Mouse (Mus musculus): ENCODE measurements around the gene Nrxn1. TPM values are rescaled to one million over a fixed set of nuclear protein-coding genes. Genes with fewer than 3 reads are reported as not detected.

Nrxn1 gene
- total and polyA plus RNA-seq, 3 experiments: not detected

DNA sequence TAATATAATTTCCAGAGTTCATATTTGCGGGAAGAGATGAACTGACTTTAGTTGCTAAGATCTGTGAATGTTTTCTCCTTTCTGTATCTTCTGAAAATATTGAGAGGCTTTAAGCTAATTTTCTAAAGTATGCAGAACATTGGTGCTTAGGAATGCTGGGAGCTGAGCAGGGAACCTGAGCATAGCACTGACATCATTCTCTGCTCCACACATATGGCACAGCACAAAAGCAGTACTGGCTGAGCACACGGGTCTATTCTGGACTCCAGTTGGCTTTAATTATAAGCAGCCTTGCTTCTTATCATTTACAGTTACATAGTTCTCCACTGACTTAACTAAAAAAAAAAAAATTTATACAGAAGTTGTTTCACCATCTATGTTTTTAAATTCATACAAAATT, 641.5 kb downstream of the Nrxn1 start:
- Histone ChIP-seq H3K9me3 (replicated peaks; ENCODE audit: insufficient read depth, low read length) (no peaks in the 10 kb centered on the region), H3K79me2 (ENCODE audit: control insufficient read depth, insufficient read depth, low read length, poor library complexity) (no peaks in the 10 kb centered on the region), H3K27ac (ENCODE audit: control insufficient read depth, low read depth, low read length) (no peak overlapping the region), H3K4me3 (ENCODE audit: control insufficient read depth in 1 of 2, insufficient read depth in 1 of 2, low read depth in 2 of 2, low read length in 2 of 2) (no peak overlapping the region), H3K4me1 (ENCODE audit: control insufficient read depth in 1 of 2, insufficient read depth in 2 of 2, low read length in 2 of 2) (no peaks in the 10 kb centered on the region), H3K36me3 (ENCODE audit: control insufficient read depth in 1 of 2, insufficient read depth in 2 of 2, low read length in 2 of 2) (no peaks in the 10 kb centered on the region), H3K27me3 (ENCODE audit: control insufficient read depth in 1 of 2, insufficient read depth in 2 of 2, low read length in 2 of 2) (no peaks in the 10 kb centered on the region), H3K9ac (ENCODE audit: control insufficient read depth, low read depth, low read length, poor library complexity, severe bottlenecking) (no peak overlapping the region)
- no peak for DNase-seq (ENCODE audit: low read depth, low spot score)
- TF ChIP-seq TAL1 (IDR thresholded peaks at IDR 0.05; ENCODE audit: low read length) (no peak), CHD2 (IDR thresholded peaks at IDR 0.05; ENCODE audit: low read length) (no peak), MYC (IDR thresholded peaks at IDR 0.05; ENCODE audit: low read depth, low read length) (no peak), GATA1 (IDR thresholded peaks at IDR 0.05; ENCODE audit: low read depth, low read length) (no peak), MXI1 (IDR thresholded peaks at IDR 0.05; ENCODE audit: low read depth, low read length) (no peak), USF2 (IDR thresholded peaks at IDR 0.05; ENCODE audit: borderline replicate concordance in 1 of 2, insufficient read depth in 1 of 2, low read depth in 1 of 2, low read length in 2 of 2) (no peak), GABPA (IDR thresholded peaks at IDR 0.05; ENCODE audit: low read depth, low read length) (no peak), BHLHE40 (IDR thresholded peaks at IDR 0.05; ENCODE audit: borderline replicate concordance, low read depth, low read length) (no peak), UBTF (IDR thresholded peaks at IDR 0.05; ENCODE audit: borderline replicate concordance, insufficient read depth, low read depth, low read length) (no peak), CHD1 (IDR thresholded peaks at IDR 0.05; ENCODE audit: low read depth, low read length) (no peak), JUND (IDR thresholded peaks at IDR 0.05; ENCODE audit: low read depth, low read length) (no peak), NELFE (IDR thresholded peaks at IDR 0.05; ENCODE audit: low read depth, low read length) (no peak), SMC3 (IDR thresholded peaks at IDR 0.05; ENCODE audit: low read depth, low read length) (no peak)

DNA sequence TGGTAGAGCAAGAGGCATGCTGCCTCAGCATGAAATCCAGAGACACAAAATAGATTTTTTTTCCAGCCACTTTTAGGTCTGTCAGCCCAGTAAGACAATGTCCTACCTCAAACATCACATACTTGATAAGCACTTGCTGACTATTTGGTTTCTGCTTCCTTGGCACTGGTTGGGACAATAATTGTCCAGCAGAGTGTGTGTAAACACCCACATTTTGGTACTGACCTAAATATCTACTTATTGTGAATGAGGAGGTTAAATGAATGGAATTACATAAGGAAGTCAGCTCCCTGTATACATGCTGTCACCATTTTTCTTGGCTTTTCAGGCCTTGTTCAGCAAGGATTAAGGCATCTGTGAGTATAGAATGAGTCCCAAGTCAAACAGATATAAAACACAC, 649.8 kb downstream of the Nrxn1 start:
- Histone ChIP-seq H3K4me3 (ENCODE audit: control insufficient read depth in 1 of 2, insufficient read depth in 1 of 2, low read depth in 2 of 2, low read length in 2 of 2) (no peak overlapping the region), H3K36me3 (ENCODE audit: control insufficient read depth in 1 of 2, insufficient read depth in 2 of 2, low read length in 2 of 2) (no peaks in the 10 kb centered on the region), H3K27me3 (ENCODE audit: control insufficient read depth in 1 of 2, insufficient read depth in 2 of 2, low read length in 2 of 2) (no peaks in the 10 kb centered on the region), H3K9ac (ENCODE audit: control insufficient read depth, low read depth, low read length, poor library complexity, severe bottlenecking) (no peak overlapping the region), H3K27ac (ENCODE audit: control insufficient read depth, low read depth, low read length) (no peak overlapping the region), H3K4me1 (ENCODE audit: control insufficient read depth in 1 of 2, insufficient read depth in 2 of 2, low read length in 2 of 2) (no peaks in the 10 kb centered on the region), H3K79me2 (ENCODE audit: control insufficient read depth, insufficient read depth, low read length, poor library complexity) (no peaks in the 10 kb centered on the region), H3K9me3 (replicated peaks; ENCODE audit: insufficient read depth, low read length) (no peaks in the 10 kb centered on the region)
- no peak for TF ChIP-seq ZMIZ1 (IDR thresholded peaks at IDR 0.05; ENCODE audit: low read depth, low read length)
- TF ChIP-seq CHD1 (IDR thresholded peaks at IDR 0.05; ENCODE audit: low read depth, low read length): no peak
- TF ChIP-seq MAZ (IDR thresholded peaks at IDR 0.05; ENCODE audit: low read depth, low read length): no peak
- no peak for TF ChIP-seq ZKSCAN1 (IDR thresholded peaks at IDR 0.05; ENCODE audit: low read depth, low read length)
- no peak for TF ChIP-seq POLR2AphosphoS5 (IDR thresholded peaks at IDR 0.05; ENCODE audit: borderline replicate concordance, low read depth, low read length)
- no peak for TF ChIP-seq TAL1 (IDR thresholded peaks at IDR 0.05; ENCODE audit: low read length)
- no peak for TF ChIP-seq NELFE (IDR thresholded peaks at IDR 0.05; ENCODE audit: low read depth, low read length)
- no peak for TF ChIP-seq CTCF (IDR thresholded peaks at IDR 0.05 in 2 of 3, conservative IDR thresholded peaks at IDR 0.05 in 1 of 3; ENCODE audit: control insufficient read depth in 1 of 3, insufficient read depth in 1 of 3, low read depth in 2 of 3, low read length in 3 of 3, poor library complexity in 1 of 3, severe bottlenecking in 1 of 3)
- TF ChIP-seq MYC (IDR thresholded peaks at IDR 0.05; ENCODE audit: low read depth, low read length): no peak
- no peak for TF ChIP-seq USF2 (IDR thresholded peaks at IDR 0.05; ENCODE audit: borderline replicate concordance in 1 of 2, insufficient read depth in 1 of 2, low read depth in 1 of 2, low read length in 2 of 2)
- TF ChIP-seq GABPA (IDR thresholded peaks at IDR 0.05; ENCODE audit: low read depth, low read length): no peak
- TF ChIP-seq EP300 (IDR thresholded peaks at IDR 0.05; ENCODE audit: low read depth in 1 of 2, low read length in 2 of 2): no peak
- TF ChIP-seq MAX (IDR thresholded peaks at IDR 0.05; ENCODE audit: low read length): no peak
- TF ChIP-seq POLR2A (IDR thresholded peaks at IDR 0.05; ENCODE audit: control insufficient read depth in 1 of 2, insufficient read depth in 1 of 2, low read depth in 1 of 2, low read length in 2 of 2, poor library complexity in 1 of 2): no peak
- no peak for TF ChIP-seq NRF1 (IDR thresholded peaks at IDR 0.05; ENCODE audit: insufficient read depth, low read depth, low read length, poor library complexity, severe bottlenecking)
- no peak for TF ChIP-seq TCF12 (IDR thresholded peaks at IDR 0.05; ENCODE audit: low read depth, low read length)
- TF ChIP-seq USF1 (IDR thresholded peaks at IDR 0.05; ENCODE audit: low read depth, low read length): no peak
- TF ChIP-seq ELF1 (IDR thresholded peaks at IDR 0.05; ENCODE audit: low read depth, low read length): no peak
- TF ChIP-seq CHD2 (IDR thresholded peaks at IDR 0.05; ENCODE audit: low read length): no peak
- no peak for DNase-seq (ENCODE audit: low read depth, low spot score)

Data from MEL (cell line).